Mouse (Mus musculus) c-Kit-positive CD71-negative TER-119-negative erythroid progenitor cells, embryonic 14.5 days (primary cell): ENCODE measurements around the gene Kcne1.

Source experiments
- DNase-seq: peaks from one replicate; pipeline ENCODE4 v3.0.0-alpha.2; 2013; ENCODE audit warnings: low read depth

Gene Kcne1

GRCm38 (mm10) chr16:92359229-92359628 is at the start of gene Kcne1:
Gene Kcne1, minus strand, starts transcription at chr16:92359468.
- DNase-seq: no peak

GRCm38 (mm10) chr16:92407883-92408282 is 48.6 kb upstream of the Kcne1 start:
- no peak for DNase-seq

DNA sequence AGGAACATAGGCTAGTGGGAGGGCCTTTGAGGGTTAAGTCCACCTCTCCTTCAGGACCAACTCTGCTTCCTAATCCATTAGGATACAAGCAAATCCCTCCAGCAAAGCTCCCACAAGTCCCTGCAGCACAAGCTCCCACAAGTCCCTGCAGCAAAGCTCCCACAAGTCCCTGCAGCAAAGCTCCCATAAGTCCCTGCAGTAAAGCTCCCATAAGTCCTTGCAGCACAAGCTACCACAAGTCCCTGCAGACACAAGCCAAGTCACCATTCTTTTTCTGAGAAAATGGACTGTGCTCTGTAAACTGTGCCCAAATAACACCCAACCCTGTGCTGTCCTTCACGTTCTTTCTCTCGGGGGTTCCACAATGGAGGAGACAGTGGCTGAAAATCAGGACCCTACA is 44.9 kb upstream of the Kcne1 start:
- no peak for DNase-seq

- DNase-seq: no peak
Observed at GRCm38 (mm10) chr16:92403069-92403468, 43.8 kb upstream of the Kcne1 start.

DNA sequence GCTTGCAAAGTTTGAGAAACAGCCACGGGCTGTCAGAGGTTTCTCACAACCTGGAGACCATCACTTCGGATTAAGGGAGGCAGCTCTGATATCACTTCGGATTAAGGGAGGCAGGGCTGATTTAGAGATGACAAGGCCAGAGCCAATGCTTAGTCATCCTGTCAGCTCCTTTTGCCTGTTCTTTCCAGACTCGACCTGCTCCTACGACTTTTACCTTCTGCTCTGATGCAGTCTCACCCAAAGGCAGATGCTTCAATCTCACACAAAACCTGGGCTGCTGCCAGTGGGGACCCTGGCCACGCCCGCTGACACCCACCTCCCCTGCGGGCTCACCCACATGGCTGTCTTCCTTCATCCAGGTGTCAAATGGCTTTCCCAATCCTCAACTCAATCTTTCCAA is 42.9 kb upstream of the Kcne1 start:
- DNase-seq: no peak

DNA sequence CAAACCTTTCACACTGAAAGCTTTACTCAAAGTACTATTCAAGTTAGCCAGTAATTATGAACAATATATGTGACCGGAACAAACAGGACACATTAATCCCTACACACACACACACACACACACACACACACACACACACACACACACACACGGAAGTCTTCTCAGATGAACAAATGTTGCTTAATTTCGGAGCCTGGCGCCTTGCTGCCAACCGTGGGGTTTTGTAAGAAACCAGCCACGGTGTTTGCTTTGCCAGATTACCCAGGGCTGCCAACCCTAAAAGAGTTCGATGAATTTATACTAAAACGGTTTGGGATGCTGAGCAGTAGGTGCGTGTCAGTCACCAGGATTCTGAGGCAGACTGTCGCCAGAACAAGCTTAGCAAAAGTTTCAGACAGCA is 41.9 kb upstream of the Kcne1 start:
- no peak for DNase-seq

DNA sequence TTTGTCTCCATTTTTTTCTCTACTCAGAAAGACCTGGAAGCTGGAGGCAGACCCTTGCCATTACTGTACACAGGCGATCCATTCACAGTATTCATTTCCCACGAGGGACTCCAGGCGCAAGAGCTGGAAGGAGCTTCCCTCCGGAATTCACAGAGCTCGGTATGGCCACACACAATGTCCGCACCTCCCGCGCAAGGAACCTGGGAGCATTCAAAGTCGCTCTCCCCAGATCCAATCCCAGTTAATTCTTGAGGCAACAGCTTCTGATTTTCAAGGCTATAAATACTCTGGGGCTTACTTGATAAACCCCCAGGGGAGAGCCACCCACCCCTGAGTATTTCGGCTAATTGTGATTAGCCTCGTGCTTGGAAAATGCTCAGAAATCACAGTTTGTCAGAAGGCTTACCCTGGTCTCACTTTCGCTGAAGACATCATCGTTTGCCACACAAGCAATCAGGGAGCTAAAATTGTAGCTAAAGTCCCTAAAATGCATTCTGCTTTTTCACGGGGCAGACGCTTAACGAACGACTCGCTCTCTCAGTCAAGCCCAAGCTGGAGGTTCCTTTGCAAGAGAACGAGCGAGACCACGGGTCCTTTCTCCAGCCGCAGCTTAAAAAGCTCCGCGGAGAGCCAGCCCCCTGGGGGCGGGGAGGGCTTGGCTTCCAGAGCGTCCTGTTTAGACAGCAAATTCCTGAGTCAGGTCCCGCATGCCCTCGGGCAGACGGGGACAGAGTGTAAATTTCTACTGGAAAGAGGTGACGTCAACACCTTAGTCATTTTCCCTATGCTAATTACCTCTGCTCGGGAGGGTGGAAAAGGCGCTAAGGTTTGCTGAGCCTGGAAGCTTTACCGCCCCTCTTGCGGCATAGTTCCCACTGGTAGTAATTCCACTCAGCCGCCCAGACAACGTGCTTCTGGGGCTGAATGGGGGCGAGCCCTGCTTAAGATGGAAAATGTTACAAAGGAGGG is 40.5 kb upstream of the Kcne1 start:
- peak; percentile 52 for DNase-seq

DNA sequence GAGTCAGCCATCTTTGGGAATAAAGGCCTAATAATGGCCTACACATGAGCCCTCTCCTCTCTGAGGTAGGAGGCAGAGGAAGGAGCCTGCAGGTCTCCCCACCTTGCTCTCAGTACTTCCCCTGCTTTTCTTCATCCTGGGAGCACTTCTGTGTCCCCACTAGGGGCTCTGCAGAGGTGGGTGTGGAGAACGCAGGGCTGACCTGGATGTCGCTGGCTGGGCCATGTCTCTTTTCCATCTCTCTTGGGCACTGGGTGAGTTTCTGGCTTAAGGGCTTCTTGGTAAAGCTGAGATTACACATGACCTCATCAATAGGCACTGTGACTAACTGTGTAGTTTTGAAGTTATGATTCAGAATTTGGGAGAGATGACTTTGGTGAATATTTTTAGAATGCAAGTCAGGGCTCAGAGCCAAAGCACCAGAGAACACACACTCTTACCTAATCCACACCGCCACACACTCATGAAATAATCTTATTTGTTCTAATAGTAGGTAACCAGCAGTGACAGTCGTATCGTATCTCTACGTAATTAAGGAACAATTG is 39.4 kb upstream of the Kcne1 start:
- DNase-seq: no peak

DNA sequence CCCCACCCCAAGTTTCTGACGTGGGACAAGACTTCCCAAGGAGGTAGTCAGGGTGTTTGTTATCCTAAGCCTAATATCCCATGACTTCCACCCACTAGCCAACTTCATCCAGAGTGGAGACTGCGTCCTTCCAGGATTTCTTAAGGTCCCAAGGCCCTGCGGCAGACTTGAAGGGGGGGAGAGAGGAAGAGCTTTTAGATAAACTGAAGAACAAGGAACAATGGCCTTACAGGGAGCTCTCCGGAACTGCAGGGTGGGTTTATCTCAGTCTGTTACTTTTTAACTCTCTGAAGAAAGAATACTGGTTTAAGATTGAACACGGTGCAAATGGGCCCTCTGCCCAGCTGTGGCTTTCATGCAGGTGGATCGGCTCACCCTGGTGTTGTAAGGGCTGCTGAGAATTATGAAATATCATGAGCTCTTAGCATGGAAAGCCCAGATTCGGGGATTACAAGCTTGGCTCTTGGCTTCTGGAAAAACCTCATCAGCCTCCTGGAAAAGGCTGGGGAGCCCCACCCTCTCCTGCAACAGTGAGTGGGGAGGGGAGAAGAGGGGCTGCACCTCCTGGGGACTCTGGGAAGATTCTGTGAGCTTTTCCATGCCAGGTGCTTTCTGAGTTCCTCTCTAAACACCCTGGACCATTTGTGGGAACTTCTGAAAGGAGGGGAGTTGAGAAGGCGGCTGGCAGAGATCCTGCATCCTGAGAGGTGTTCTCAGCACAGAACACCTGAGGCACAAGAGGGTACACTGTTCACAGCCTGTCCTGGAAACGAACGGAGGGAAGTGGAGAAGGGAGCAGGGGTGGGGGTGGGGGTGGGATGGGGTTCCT is 38.7 kb upstream of the Kcne1 start:
- DNase-seq: no peak

DNA sequence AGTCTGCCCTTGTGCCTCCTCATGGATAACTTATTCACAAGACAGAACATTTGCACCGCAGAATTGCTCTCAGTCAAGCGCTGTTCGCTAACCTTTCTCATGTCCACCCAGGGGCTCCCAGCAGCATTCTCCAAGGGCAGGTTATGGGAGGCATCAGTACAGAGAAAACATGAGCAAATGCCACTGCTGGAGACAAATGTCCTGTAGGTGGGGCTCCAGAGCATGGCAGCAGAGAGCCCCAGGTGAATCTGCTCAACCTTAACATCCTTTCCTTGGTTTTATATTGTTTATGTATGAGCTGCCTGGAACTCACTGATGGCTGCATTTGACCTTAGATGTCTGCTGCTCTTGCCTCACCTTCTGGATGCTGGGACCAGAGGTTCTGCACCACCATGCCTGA is 34.5 kb upstream of the Kcne1 start:
- DNase-seq: no peak

- no peak for DNase-seq
Observed at GRCm38 (mm10) chr16:92387692-92388091, 28.4 kb upstream of the Kcne1 start.

GRCm38 (mm10) chr16:92385062-92385461 is 25.8 kb upstream of the Kcne1 start:
- DNase-seq: peak; percentile 42

DNA sequence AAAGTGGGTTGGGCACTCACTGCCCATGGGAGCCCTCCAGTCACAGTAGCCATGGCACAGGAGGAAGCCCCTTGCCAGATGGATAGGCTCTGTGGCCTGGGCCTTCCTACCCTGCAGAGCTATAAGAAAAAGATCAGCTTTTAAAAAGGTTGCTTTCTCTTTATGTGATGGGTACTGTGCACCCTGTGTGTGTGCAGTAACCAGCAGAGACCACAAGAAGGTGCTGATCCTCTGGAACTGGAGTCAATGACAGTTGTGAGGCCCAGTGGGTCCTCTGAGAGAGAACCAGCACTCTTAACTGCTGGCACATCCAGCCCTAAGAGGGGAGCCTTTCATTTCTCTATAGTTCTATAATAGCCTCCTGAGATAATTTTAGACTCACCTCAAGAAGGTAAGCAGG is 24.1 kb upstream of the Kcne1 start:
- no peak for DNase-seq

GRCm38 (mm10) chr16:92382508-92382907 is 23.2 kb upstream of the Kcne1 start:
- no peak for DNase-seq

- no peak for DNase-seq
Observed at GRCm38 (mm10) chr16:92381092-92381491, 21.8 kb upstream of the Kcne1 start.

DNA sequence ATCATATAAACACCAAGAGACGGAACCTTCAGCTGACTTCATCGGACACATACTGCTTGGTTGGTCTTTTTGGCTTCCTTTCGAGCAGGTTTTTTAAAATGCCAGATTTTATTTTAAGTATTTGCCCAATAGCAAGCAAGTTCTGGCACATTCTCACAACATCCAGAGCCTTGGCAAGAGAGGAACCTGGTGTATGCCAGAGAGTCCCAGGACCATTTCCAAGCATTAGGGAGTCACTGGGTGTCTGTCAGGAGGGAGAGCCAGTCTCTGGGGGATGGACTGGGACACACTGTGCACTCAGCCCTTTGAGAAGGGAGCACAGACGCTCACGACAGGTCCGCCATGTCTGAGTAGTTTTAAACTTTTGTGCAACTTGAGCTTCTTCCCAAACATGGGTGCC is 17.7 kb upstream of the Kcne1 start:
- no peak for DNase-seq

GRCm38 (mm10) chr16:92371623-92372022 is 12.4 kb upstream of the Kcne1 start:
- DNase-seq: no peak

- peak; percentile 37 for DNase-seq
Observed at GRCm38 (mm10) chr16:92369260-92369659, 10.0 kb upstream of the Kcne1 start.

DNA sequence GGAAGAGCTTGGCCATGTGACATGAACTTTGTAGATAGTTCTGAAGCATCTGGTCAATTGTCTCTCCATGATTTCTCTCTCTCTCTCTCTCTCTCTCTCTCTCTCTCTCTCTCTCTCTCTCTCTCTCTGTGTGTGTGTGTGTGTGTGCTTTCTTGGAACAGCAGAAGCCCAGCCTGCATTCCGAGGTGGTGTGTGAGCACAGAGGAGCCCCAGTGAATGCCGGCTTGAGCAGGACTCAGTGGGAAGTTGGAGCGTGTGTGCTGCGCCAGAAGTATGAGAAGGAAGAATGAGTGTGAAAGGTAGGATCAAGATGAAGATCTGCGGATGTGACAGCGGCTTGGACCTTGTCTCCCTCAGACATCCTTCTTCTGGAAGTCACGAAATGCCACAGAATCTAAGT is 6.2 kb upstream of the Kcne1 start:
- DNase-seq: no peak

- no peak for DNase-seq
Observed at GRCm38 (mm10) chr16:92360711-92361110, 1.4 kb upstream of the Kcne1 start.

- no peak for DNase-seq
Observed at GRCm38 (mm10) chr16:92358734-92359133, 534 bp downstream of the Kcne1 start.

DNA sequence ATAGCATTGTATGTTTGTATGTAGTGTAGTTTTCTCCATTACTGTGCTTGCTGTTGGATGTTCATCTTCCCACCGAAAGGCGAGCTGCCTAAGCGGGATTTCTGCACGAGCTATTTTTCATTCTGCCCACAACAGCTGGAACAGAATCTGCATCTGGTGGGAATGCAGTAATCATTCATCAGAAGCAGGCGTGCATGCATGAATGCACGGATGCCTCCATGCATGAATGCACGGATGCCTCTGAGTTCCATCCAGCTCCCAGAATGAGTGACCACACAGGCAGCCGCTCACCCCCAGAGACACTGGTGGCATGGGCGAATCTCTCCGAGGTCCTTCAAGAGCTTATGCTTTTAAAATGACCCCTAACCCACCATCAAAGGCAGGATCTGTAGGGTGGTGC is 1.7 kb downstream of the Kcne1 start:
- DNase-seq: no peak

GRCm38 (mm10) chr16:92357023-92357422 is 2.2 kb downstream of the Kcne1 start:
- no peak for DNase-seq
